Mouse (Mus musculus): ENCODE results near the gene Myh6. TPM values are rescaled to one million over a fixed set of nuclear protein-coding genes. Genes with fewer than 3 reads are reported as not detected.
"Not testable (repeated sequence)": the region's sequence is repeated elsewhere in the genome, so short reads cannot be mapped to it uniquely, and the experiment has no call there.

Gene Myh6
- polyA plus RNA-seq, 1 experiment from 2014 or later, result 2,306 TPM

DNA sequence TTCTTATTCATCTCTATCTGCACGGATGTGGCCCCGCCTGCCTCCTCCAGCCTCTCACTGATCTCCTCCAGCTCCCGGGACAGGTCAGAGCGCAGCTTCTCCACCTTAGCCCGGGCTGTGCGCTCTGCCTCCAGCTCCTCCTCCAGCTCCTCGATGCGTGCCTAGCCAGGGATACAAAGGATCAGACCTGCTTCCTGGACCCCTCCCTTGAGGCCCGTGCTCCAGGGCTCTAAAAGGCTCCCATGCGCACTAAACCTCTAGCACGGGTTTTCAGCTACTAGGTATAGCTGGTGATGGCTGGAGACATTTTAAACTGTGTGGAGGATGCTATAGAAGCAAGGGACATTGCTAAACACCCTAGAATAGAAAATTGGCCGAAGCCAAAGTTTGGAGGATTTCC lies 16.2 kb downstream of the Myh6 start:
- Histone ChIP-seq H3K4me2 (no peak overlapping the region), H3K27me3 (ENCODE audit: control insufficient read depth, insufficient read depth, low read length) (no peaks in the 10 kb centered on the region; the same call in 1 of the 2 replicates), H3K9me3 (replicated peaks; ENCODE audit: control insufficient read depth, low read length) (no peaks in the 10 kb centered on the region), H3K4me1 (ENCODE audit: control insufficient read depth, insufficient read depth, low read length) (peaks cover 4% of the 10 kb centered on the region; the same call in 1 of the 2 replicates), H3K9ac (ENCODE audit: low read depth, low read length) (0 out of 2 replicates have a peak overlapping the region, but pooled peaks have one; percentile 22), H3K4me3 (ENCODE audit: low read depth, low read length) (no peak overlapping the region), H3K27ac (ENCODE audit: low read depth, low read length) (0 out of 2 replicates have a peak overlapping the region, but pooled peaks have one; percentile 29), H3K36me3 (ENCODE audit: control insufficient read depth, insufficient read depth, low read length) (peaks cover 6% of the 10 kb centered on the region; the same call in 1 of the 2 replicates)
- ATAC-seq (replicated peaks; ENCODE audit: insufficient number of reproducible peaks, low FRiP score, low TSS enrichment), result no peak
- WGBS (ENCODE audit: insufficient replicate concordance), result 47% methylated on average over 12 of the region's 12 CpGs

DNA sequence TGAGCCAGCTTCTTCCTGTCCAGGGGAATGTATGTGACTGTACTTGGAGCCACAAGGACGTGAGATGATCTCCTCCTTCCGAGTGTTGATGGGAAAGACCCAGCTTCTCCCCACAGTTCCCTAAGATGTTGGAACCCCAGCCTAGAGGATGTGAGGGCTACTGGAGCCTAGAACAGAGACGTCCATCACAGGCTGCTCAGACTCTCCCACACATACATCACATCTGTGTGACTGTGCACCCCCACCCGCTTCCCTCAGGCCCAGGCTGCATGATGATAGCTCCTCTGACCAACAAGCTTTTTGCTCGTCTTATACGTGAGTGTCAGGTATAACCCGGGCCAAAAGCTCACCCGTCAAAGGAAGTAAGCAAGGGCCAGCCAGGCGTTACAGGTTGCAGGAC lies 17.9 kb downstream of the Myh6 start:
- ATAC-seq (replicated peaks; ENCODE audit: insufficient number of reproducible peaks, low FRiP score, low TSS enrichment), result no peak
- H3K27ac ChIP-seq (ENCODE audit: low read depth, low read length), result peak overlapping the region; percentile 46; the same call in 1 of the 2 replicates
- H3K9ac ChIP-seq (ENCODE audit: low read depth, low read length), result no peak overlapping the region
- H3K4me3 ChIP-seq (ENCODE audit: low read depth, low read length), result no peak overlapping the region
- H3K4me2 ChIP-seq, result no peak overlapping the region
- H3K36me3 ChIP-seq (ENCODE audit: control insufficient read depth, insufficient read depth, low read length), result peaks cover 5% of the 10 kb centered on the region; the same call in 1 of the 2 replicates
- peaks cover 4% of the 10 kb centered on the region; the same call in 1 of the 2 replicates for H3K4me1 ChIP-seq (ENCODE audit: control insufficient read depth, insufficient read depth, low read length)
- 72% methylated on average over 9 of the region's 9 CpGs for WGBS (ENCODE audit: insufficient replicate concordance)
- H3K9me3 ChIP-seq (replicated peaks; ENCODE audit: control insufficient read depth, low read length), result no peaks in the 10 kb centered on the region
- H3K27me3 ChIP-seq (ENCODE audit: control insufficient read depth, insufficient read depth, low read length), result no peaks in the 10 kb centered on the region; the same call in 1 of the 2 replicates

DNA sequence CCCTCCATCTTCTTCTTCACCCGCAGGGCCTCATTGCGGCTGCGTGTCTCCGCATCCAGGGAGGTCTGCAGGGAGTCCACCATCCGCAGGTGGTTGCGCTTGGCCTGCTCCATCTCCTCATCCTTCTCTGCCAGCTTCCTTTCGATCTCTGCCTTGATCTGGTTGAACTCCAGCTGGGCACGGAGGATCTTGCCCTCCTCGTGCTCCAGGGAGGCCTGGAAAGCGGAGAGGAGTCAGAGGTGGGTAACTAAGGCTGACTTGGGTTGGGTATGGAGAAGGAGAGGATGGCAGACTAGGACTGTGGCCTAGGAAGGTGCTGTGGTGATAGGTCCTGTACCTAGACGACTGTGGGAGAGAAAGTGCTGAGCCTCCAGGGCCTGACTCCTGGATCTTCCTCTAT lies 19.7 kb downstream of the Myh6 start:
- H3K4me1 ChIP-seq (ENCODE audit: control insufficient read depth, insufficient read depth, low read length); H3K9ac ChIP-seq (ENCODE audit: low read depth, low read length); H3K4me3 ChIP-seq (ENCODE audit: low read depth, low read length); H3K27me3 ChIP-seq (ENCODE audit: control insufficient read depth, insufficient read depth, low read length); H3K27ac ChIP-seq (ENCODE audit: low read depth, low read length); H3K9me3 ChIP-seq (replicated peaks; ENCODE audit: control insufficient read depth, low read length); H3K36me3 ChIP-seq (ENCODE audit: control insufficient read depth, insufficient read depth, low read length); H3K4me2 ChIP-seq; ATAC-seq (replicated peaks; ENCODE audit: insufficient number of reproducible peaks, low FRiP score, low TSS enrichment): not testable (repeated sequence)
- WGBS (ENCODE audit: insufficient replicate concordance), result 77% methylated on average over 10 of the region's 11 CpGs

DNA sequence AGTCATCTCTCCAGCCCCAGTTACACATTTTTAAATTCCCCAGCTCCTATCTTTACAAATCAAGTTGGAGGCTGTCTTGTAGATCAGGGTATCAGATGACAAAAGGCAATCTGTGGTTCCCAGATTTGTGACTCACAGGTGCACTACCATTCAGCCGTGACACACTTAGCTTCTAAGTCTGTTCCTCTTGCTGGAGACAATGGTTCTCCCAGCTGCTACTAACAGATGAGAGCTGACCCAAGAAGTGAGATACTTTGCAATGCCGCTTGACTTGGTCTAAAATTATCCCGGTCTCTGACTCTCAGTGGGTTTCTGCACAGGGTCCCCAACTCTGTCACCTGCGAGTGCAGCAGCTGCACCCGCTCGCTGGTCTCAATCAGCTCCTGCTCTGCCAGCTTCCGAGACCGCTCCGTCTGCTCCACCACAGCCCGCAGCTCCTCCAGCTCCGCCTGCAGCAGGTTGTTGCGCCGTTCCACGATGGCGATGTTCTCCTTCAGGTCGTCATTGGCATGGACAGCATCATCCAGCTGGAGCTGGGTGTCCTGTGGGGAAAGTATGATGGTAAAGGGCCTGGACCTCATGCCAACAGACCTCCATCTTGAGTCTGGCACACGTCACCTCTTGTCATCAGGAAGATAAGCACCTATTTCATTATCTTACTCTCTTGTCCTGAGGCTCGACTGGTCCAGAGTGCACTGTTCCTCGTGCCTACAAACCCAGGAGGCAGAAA lies 20.6 kb downstream of the Myh6 start:
- ATAC-seq (replicated peaks; ENCODE audit: insufficient number of reproducible peaks, low FRiP score, low TSS enrichment), result no peak
- Histone ChIP-seq H3K9me3 (replicated peaks; ENCODE audit: control insufficient read depth, low read length) (no peaks in the 10 kb centered on the region), H3K27ac (ENCODE audit: low read depth, low read length) (no peak overlapping the region), H3K4me2 (no peak overlapping the region), H3K4me1 (ENCODE audit: control insufficient read depth, insufficient read depth, low read length) (peaks cover 4% of the 10 kb centered on the region; the same call in 1 of the 2 replicates), H3K9ac (ENCODE audit: low read depth, low read length) (no peak overlapping the region), H3K4me3 (ENCODE audit: low read depth, low read length) (no peak overlapping the region), H3K27me3 (ENCODE audit: control insufficient read depth, insufficient read depth, low read length) (no peaks in the 10 kb centered on the region; the same call in 1 of the 2 replicates), H3K36me3 (ENCODE audit: control insufficient read depth, insufficient read depth, low read length) (0 out of 2 replicates have a peak, but pooled peaks cover 9% of the 10 kb centered on the region)
- 46% methylated on average over 19 of the region's 19 CpGs for WGBS (ENCODE audit: insufficient replicate concordance)

GRCm38 (mm10) chr14:54944939-54945338 lies 21.8 kb downstream of the Myh6 start:
- Histone ChIP-seq H3K4me2 (no peak overlapping the region), H3K9me3 (replicated peaks; ENCODE audit: control insufficient read depth, low read length) (no peaks in the 10 kb centered on the region), H3K9ac (ENCODE audit: low read depth, low read length) (no peak overlapping the region), H3K36me3 (ENCODE audit: control insufficient read depth, insufficient read depth, low read length) (0 out of 2 replicates have a peak, but pooled peaks cover 9% of the 10 kb centered on the region), H3K4me3 (ENCODE audit: low read depth, low read length) (no peak overlapping the region), H3K4me1 (ENCODE audit: control insufficient read depth, insufficient read depth, low read length) (peaks cover 4% of the 10 kb centered on the region; the same call in 1 of the 2 replicates), H3K27me3 (ENCODE audit: control insufficient read depth, insufficient read depth, low read length) (no peaks in the 10 kb centered on the region; the same call in 1 of the 2 replicates), H3K27ac (ENCODE audit: low read depth, low read length) (no peak overlapping the region)
- ATAC-seq (replicated peaks; ENCODE audit: insufficient number of reproducible peaks, low FRiP score, low TSS enrichment), result no peak
- WGBS (ENCODE audit: insufficient replicate concordance), result 63% methylated on average over 2 of the region's 2 CpGs

- Histone ChIP-seq H3K9ac (ENCODE audit: low read depth, low read length) (no peak overlapping the region), H3K9me3 (replicated peaks; ENCODE audit: control insufficient read depth, low read length) (no peaks in the 10 kb centered on the region), H3K27ac (ENCODE audit: low read depth, low read length) (no peak overlapping the region), H3K4me1 (ENCODE audit: control insufficient read depth, insufficient read depth, low read length) (peaks cover under 1% of the 10 kb centered on the region; the same call in 1 of the 2 replicates), H3K4me2 (no peak overlapping the region), H3K4me3 (ENCODE audit: low read depth, low read length) (no peak overlapping the region), H3K36me3 (ENCODE audit: control insufficient read depth, insufficient read depth, low read length) (0 out of 2 replicates have a peak, but pooled peaks cover 5% of the 10 kb centered on the region), H3K27me3 (ENCODE audit: control insufficient read depth, insufficient read depth, low read length) (no peaks in the 10 kb centered on the region; the same call in 1 of the 2 replicates)
- 87% methylated on average over 7 of the region's 7 CpGs for WGBS (ENCODE audit: insufficient replicate concordance)
- no peak for ATAC-seq (replicated peaks; ENCODE audit: insufficient number of reproducible peaks, low FRiP score, low TSS enrichment)
These were observed 22.8 kb downstream of the Myh6 start for GRCm38 (mm10) chr14:54943971-54944370.

GRCm38 (mm10) chr14:54942479-54942878 lies 24.2 kb downstream of the Myh6 start:
- Histone ChIP-seq H3K36me3 (ENCODE audit: control insufficient read depth, insufficient read depth, low read length) (0 out of 2 replicates have a peak, but pooled peaks cover 5% of the 10 kb centered on the region), H3K27ac (ENCODE audit: low read depth, low read length) (no peak overlapping the region), H3K4me1 (ENCODE audit: control insufficient read depth, insufficient read depth, low read length) (no peaks in the 10 kb centered on the region; the same call in 1 of the 2 replicates), H3K9ac (ENCODE audit: low read depth, low read length) (no peak overlapping the region), H3K27me3 (ENCODE audit: control insufficient read depth, insufficient read depth, low read length) (no peaks in the 10 kb centered on the region), H3K4me3 (ENCODE audit: low read depth, low read length) (no peak overlapping the region), H3K9me3 (replicated peaks; ENCODE audit: control insufficient read depth, low read length) (no peaks in the 10 kb centered on the region), H3K4me2 (no peak overlapping the region)
- 72% methylated on average over 8 of the region's 8 CpGs for WGBS (ENCODE audit: insufficient replicate concordance)
- ATAC-seq (replicated peaks; ENCODE audit: insufficient number of reproducible peaks, low FRiP score, low TSS enrichment), result no peak

DNA sequence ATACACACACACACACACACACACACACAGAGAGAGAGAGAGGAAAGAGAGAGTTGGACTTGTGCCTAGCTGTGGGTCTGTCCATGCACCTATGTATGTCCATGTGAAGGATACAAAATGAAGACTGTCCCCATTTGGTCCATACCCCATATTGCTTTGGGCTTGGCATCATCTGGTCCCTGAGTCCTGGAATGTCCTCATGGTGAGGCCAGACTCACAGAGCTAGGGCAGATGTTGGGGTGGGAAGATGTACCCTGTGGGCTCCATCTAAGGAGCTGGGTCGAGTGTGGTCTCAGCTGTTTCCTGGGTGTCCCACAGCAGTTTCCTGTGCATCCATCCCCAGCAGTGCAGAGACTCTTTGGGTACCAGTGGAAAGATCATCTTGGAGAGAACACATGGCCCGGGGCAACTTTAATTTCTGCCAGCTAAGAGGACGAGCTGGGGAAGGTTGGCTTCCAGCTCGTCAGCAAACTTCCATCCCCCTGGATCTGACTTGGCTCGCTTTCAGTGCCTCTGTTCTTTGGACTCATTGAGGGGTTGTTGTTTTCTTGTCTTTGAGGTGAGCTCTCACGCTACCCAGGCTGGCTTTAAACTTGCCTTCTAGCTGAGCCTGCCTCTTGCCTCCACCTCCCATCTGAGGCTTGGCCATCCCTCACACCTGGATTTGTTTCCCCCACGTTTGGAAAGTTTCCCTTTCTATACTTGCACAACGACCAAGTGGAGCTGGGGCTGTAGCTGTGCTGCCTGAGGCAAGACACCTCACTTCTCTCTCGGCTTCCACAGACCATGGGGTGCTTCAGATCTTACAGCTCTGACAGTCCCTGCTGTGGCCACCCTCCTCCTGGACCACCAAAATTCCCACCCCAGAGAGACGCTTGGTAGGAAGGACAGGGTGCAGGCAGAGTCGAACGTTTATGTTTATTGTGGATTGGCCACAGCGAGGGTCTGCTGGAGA lies 25.4 kb downstream of the Myh6 start:
- Histone ChIP-seq H3K4me2 (no peak overlapping the region), H3K36me3 (ENCODE audit: control insufficient read depth, insufficient read depth, low read length) (0 out of 2 replicates have a peak, but pooled peaks cover 5% of the 10 kb centered on the region), H3K4me3 (ENCODE audit: low read depth, low read length) (no peak overlapping the region), H3K27me3 (ENCODE audit: control insufficient read depth, insufficient read depth, low read length) (no peaks in the 10 kb centered on the region), H3K9ac (ENCODE audit: low read depth, low read length) (no peak overlapping the region), H3K9me3 (replicated peaks; ENCODE audit: control insufficient read depth, low read length) (no peaks in the 10 kb centered on the region), H3K27ac (ENCODE audit: low read depth, low read length) (no peak overlapping the region; the same call in 1 of the 2 replicates), H3K4me1 (ENCODE audit: control insufficient read depth, insufficient read depth, low read length) (peaks cover 2% of the 10 kb centered on the region; the same call in 1 of the 2 replicates)
- WGBS (ENCODE audit: insufficient replicate concordance), result 57% methylated on average over 13 of the region's 13 CpGs
- no peak for ATAC-seq (replicated peaks; ENCODE audit: insufficient number of reproducible peaks, low FRiP score, low TSS enrichment)

Data from heart, embryonic 11.5 days (tissue).